Mouse (Mus musculus): ENCODE results near the gene Olfr323. TPM values are rescaled to one million over a fixed set of nuclear protein-coding genes. Genes with fewer than 3 reads are reported as not detected.

Olfr323 gene
- total and polyA plus RNA-seq, 2 experiments from 2014 or later: not detected

DNA sequence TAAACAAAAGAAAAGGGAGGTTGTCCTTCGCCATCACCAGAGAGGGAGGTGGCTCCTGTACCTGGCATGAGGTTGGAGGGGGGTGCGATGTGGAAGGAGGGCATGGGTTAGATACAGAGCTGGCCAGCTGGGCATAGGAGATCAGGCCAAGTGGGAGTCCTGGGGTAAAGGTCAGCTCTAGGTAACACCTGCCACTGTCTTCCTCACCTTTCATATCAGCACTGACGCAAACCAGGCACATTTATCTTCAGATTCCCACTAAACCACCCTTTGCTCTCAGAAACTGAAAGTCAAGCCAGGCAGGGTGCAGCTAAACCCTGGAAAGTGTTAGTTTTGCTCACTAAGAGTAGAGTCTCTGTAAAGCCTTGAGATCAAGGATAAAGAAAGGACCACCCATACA is 11.9 kb downstream of the Olfr323 start:
- H3K4me1 ChIP-seq (ENCODE audit: insufficient read depth, low read length): no peaks in the 10 kb centered on the region
- no peak for TF ChIP-seq CTCF (IDR thresholded peaks at IDR 0.05; ENCODE audit: low read depth)
- ATAC-seq (no peak), DNase-seq (ENCODE audit: low spot score) (no peak)
- no peaks in the 10 kb centered on the region for H3K36me3 ChIP-seq (ENCODE audit: insufficient read depth, low read length)
- no peak overlapping the region for H3K4me2 ChIP-seq (ENCODE audit: low read depth, low read length)
- no peak overlapping the region for H3K27ac ChIP-seq
- no peak overlapping the region for H3K4me3 ChIP-seq (ENCODE audit: low read length)
- no peaks in the 10 kb centered on the region for H3K27me3 ChIP-seq (ENCODE audit: insufficient read depth, low read length)
- no peak overlapping the region for H3K9ac ChIP-seq (replicated peaks; ENCODE audit: low read length)
- no peaks in the 10 kb centered on the region for H3K9me3 ChIP-seq (ENCODE audit: low read length)
- 61% methylated on average over 3 of the region's 3 CpGs for WGBS

DNA sequence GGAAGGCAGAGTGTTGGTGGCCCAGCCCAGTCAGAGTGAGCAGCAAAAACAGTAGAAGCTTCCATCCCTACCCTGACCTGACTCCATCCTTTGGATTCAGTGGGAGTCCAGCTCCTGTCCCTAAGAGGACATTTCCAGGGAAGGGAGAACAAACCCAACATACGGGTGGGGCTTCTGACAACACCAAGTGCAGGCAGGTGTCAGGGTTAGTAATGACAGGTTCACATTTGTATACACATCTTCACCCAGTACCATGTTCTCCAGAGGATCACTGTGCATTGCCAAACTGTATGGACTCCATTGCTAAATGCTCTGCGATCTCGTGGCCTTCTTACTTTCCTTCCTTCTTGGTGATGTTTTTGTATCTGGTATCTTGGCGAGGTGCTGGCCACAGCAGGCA is 14.3 kb downstream of the Olfr323 start, which contains the start of gene 2210407C18Rik:
2210407C18Rik (minus strand) TSS at position 101 of the 400 bp plus-strand sequence.
- no peak for TF ChIP-seq CTCF (IDR thresholded peaks at IDR 0.05; ENCODE audit: low read depth)
- H3K4me2 ChIP-seq (ENCODE audit: low read depth, low read length): no peak within 1 kb of the TSS
- no peaks in the 10 kb centered on the region for H3K4me1 ChIP-seq (ENCODE audit: insufficient read depth, low read length)
- no peak for DNase-seq (ENCODE audit: low spot score)
- 94% methylated on average over 4 of the region's 4 CpGs for WGBS
- no peaks in the 10 kb centered on the region for H3K36me3 ChIP-seq (ENCODE audit: insufficient read depth, low read length)
- H3K27ac ChIP-seq: no peak within 1 kb of the TSS
- H3K9me3 ChIP-seq (ENCODE audit: low read length): no peaks in the 10 kb centered on the region
- no peak for ATAC-seq
- no peaks in the 10 kb centered on the region for H3K27me3 ChIP-seq (ENCODE audit: insufficient read depth, low read length)
- H3K9ac ChIP-seq (replicated peaks; ENCODE audit: low read length): no peak within 1 kb of the TSS
- H3K4me3 ChIP-seq (ENCODE audit: low read length): no peak within 1 kb of the TSS

DNA sequence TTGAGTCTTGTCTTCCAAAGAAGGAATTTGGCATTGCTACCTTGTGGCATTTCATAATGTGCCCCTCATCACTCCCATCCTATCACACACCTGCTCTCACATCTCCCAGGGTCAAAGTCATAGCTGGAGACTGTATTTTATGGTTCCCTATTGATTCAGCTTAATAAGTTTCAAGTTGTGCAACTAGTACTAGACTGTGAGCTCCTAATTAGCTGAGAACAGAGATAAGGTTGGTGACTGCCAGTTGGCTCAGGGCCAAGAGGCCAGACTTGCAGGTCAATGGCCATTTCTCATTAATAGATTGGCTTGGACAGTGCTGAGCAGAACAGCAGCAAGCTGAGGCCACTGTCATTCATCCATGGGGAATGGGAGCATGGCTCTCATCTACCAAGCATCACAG is 15.8 kb downstream of the Olfr323 start:
- Histone ChIP-seq H3K9ac (replicated peaks; ENCODE audit: low read length) (no peak overlapping the region), H3K9me3 (ENCODE audit: low read length) (no peaks in the 10 kb centered on the region), H3K36me3 (ENCODE audit: insufficient read depth, low read length) (no peaks in the 10 kb centered on the region), H3K27me3 (ENCODE audit: insufficient read depth, low read length) (no peaks in the 10 kb centered on the region), H3K4me3 (ENCODE audit: low read length) (no peak overlapping the region), H3K4me1 (ENCODE audit: insufficient read depth, low read length) (no peaks in the 10 kb centered on the region), H3K27ac (no peak overlapping the region), H3K4me2 (ENCODE audit: low read depth, low read length) (no peak overlapping the region)
- TF ChIP-seq CTCF (IDR thresholded peaks at IDR 0.05; ENCODE audit: low read depth): no peak
- no peak for DNase-seq (ENCODE audit: low spot score)
- no peak for ATAC-seq

DNA sequence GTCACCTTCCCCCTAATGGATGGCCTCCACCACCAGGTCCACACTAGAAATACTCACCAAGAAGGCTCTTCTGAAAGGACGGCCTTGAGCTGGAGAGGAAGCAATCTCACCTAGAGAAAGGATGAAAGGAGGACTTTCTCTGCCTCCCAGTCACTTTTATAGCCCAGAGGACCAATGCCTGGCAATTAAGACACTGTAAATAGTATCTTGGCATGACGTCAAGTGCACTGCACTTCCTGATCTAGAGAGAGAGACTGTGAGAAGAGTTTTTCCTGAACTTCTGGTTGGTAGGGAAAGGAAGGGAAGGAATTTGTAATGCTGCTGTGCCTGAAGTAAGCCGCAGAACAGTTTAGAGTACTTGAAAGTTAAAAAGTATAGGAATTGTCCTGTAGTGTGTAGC is 16.9 kb downstream of the Olfr323 start:
- no peak overlapping the region for H3K9ac ChIP-seq (replicated peaks; ENCODE audit: low read length)
- 81% methylated on average over 3 of the region's 3 CpGs for WGBS

DNA sequence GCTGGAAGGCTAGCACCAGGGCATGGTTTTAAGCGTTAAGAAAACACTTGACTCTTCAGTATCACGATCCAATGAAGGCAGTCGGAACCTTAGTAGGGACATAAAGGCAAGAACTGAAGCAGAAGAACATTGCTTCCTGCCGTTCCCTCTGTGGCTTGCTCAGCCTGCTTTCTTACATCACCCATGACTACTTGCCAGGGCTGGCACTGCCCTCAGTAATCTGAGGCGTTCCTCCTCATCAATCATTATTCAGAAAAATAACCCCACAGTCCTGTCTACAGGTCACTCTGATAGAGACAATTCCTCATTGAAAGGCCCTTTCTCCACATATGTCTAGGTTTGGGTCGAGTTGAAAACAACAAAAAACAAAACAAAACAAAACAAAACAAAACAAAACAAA is 23.3 kb downstream of the Olfr323 start:
- TF ChIP-seq CTCF (IDR thresholded peaks at IDR 0.05; ENCODE audit: low read depth): no peak
- no peaks in the 10 kb centered on the region for H3K36me3 ChIP-seq (ENCODE audit: insufficient read depth, low read length)
- H3K9me3 ChIP-seq (ENCODE audit: low read length): no peaks in the 10 kb centered on the region
- no peak overlapping the region for H3K4me2 ChIP-seq (ENCODE audit: low read depth, low read length)
- DNase-seq (ENCODE audit: low spot score) (no peak), ATAC-seq (no peak)
- no peak overlapping the region for H3K4me3 ChIP-seq (ENCODE audit: low read length)
- H3K4me1 ChIP-seq (ENCODE audit: insufficient read depth, low read length): no peaks in the 10 kb centered on the region
- no peak overlapping the region for H3K9ac ChIP-seq (replicated peaks; ENCODE audit: low read length)
- 71% methylated on average over 6 of the region's 6 CpGs for WGBS
- no peak overlapping the region for H3K27ac ChIP-seq
- H3K27me3 ChIP-seq (ENCODE audit: insufficient read depth, low read length): no peaks in the 10 kb centered on the region

More for the DNA sequence above, 16.9 kb downstream of the Olfr323 start:
- no peak overlapping the region for H3K4me2 ChIP-seq (ENCODE audit: low read depth, low read length)
- H3K4me3 ChIP-seq (ENCODE audit: low read length): no peak overlapping the region
- no peaks in the 10 kb centered on the region for H3K36me3 ChIP-seq (ENCODE audit: insufficient read depth, low read length)
- no peaks in the 10 kb centered on the region for H3K27me3 ChIP-seq (ENCODE audit: insufficient read depth, low read length)
- H3K9me3 ChIP-seq (ENCODE audit: low read length): no peaks in the 10 kb centered on the region
- no peak for DNase-seq (ENCODE audit: low spot score)
- no peak for TF ChIP-seq CTCF (IDR thresholded peaks at IDR 0.05; ENCODE audit: low read depth)
- H3K27ac ChIP-seq: no peak overlapping the region
- ATAC-seq: no peak
- H3K4me1 ChIP-seq (ENCODE audit: insufficient read depth, low read length): no peaks in the 10 kb centered on the region

DNA sequence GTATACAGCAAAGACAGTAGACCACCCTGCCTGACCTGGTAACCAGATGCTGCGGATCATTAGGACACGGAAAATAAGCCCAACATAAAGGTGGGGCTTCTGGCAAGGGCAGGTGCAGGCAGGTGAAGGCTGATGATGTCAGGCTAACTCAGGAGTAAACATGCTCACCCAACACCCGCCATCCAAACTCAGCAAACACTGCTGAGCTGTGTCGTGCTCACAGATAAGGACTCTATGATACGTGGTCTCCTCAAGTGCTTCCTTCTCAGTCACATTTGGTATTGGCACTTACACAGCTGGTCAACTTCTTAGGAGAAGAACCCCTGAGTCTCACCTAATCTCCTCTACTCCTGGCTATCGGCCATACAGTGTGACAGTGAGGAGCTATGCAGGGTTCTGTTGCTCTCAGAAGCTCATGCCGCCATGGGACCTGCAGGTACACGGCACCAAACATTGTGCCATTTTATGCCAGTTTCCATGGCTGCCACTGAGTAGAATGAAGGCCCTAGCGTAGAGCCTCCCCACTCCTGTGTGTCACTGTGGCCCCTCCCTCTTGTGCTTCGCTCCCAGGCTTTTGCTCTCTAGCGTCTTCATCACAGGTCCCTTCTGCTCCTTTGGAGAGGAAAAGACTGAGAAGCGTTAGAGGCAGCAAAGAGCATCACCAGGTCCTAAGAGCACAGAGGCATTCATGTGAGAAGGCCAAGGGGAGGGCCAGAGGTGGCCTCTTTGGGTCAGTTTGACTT is 24.0 kb downstream of the Olfr323 start:
- H3K27me3 ChIP-seq (ENCODE audit: insufficient read depth, low read length): no peaks in the 10 kb centered on the region
- no peak overlapping the region for H3K27ac ChIP-seq
- H3K4me3 ChIP-seq (ENCODE audit: low read length): no peak overlapping the region
- H3K9me3 ChIP-seq (ENCODE audit: low read length): no peaks in the 10 kb centered on the region
- DNase-seq (ENCODE audit: low spot score) (no peak), ATAC-seq (no peak)
- H3K4me1 ChIP-seq (ENCODE audit: insufficient read depth, low read length): no peaks in the 10 kb centered on the region
- no peaks in the 10 kb centered on the region for H3K36me3 ChIP-seq (ENCODE audit: insufficient read depth, low read length)
- H3K4me2 ChIP-seq (ENCODE audit: low read depth, low read length): no peak overlapping the region
- no peak overlapping the region for H3K9ac ChIP-seq (replicated peaks; ENCODE audit: low read length)
- no peak for TF ChIP-seq CTCF (IDR thresholded peaks at IDR 0.05; ENCODE audit: low read depth)
- 89% methylated on average over 12 of the region's 12 CpGs for WGBS

DNA sequence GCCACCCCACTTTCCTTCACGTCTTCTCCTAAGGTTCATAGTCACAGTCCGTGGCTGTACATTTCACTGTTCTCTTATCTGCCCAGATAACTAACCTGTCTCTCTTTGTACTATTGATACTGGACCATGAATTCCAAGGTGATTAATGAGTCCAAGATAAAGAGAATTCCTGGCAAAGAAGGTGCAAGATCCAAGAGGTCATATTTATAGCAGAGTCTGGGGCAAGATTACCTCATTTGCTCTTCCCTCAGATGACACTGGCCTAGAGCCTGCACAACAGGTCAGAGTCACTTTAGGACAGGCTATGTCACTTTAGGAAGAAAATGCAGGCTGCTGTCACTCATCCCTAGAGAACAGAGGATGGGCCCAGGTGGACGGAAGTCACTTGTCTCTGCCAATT is 25.1 kb downstream of the Olfr323 start:
- DNase-seq (ENCODE audit: low spot score) (no peak), ATAC-seq (no peak)
- H3K9ac ChIP-seq (replicated peaks; ENCODE audit: low read length): no peak overlapping the region
- H3K4me1 ChIP-seq (ENCODE audit: insufficient read depth, low read length): no peaks in the 10 kb centered on the region
- no peak for TF ChIP-seq CTCF (IDR thresholded peaks at IDR 0.05; ENCODE audit: low read depth)
- no peaks in the 10 kb centered on the region for H3K36me3 ChIP-seq (ENCODE audit: insufficient read depth, low read length)
- WGBS: 87% methylated on average over 3 of the region's 3 CpGs
- H3K9me3 ChIP-seq (ENCODE audit: low read length): no peaks in the 10 kb centered on the region
- H3K27ac ChIP-seq: no peak overlapping the region
- H3K4me3 ChIP-seq (ENCODE audit: low read length): no peak overlapping the region
- no peak overlapping the region for H3K4me2 ChIP-seq (ENCODE audit: low read depth, low read length)
- no peaks in the 10 kb centered on the region for H3K27me3 ChIP-seq (ENCODE audit: insufficient read depth, low read length)

Measured in hindbrain, postnatal 0 days (tissue).